Mouse (Mus musculus) brain, embryonic 14.5 days (tissue): ENCODE data around the gene Bcor. TPM values are rescaled to one million over a fixed set of nuclear protein-coding genes. Genes with fewer than 3 reads are reported as not detected.

Source experiments
- DNase-seq: peaks from one replicate; pipeline ENCODE4 v3.0.0-alpha.2; 2011; ENCODE audit warnings: low read depth
- CTCF ChIP-seq: fragments of 200-500 bp; IDR thresholded peaks from 2 replicates; pipeline ENCODE4 v1.5.1; 2012; ENCODE audit warnings: inconsistent platforms, mild to moderate bottlenecking, moderate library complexity, borderline replicate concordance; ENCODE audit not compliant: insufficient read depth, insufficient read length; ENCODE audit errors: extremely low read depth
- POLR2A ChIP-seq: fragments of 200-500 bp; IDR thresholded peaks from 2 replicates; pipeline ENCODE4 v1.6.1; 2012; ENCODE audit warnings: mild to moderate bottlenecking, inconsistent platforms, borderline replicate concordance; ENCODE audit not compliant: poor library complexity, insufficient read depth, insufficient read length, severe bottlenecking; ENCODE audit errors: extremely low read depth
- polyA plus RNA-seq: library from polyadenylated mRNA; depleted of rRNA; stranded (reverse); fragments of >200 nt; gene quantifications from 2 replicates; pipeline ENCODE4 v1.2.3, GENCODE M21; 2012

Gene Bcor
- polyA plus RNA-seq, 1 experiment, result 29.3 TPM

- TF ChIP-seq POLR2A (no peak), CTCF (no peak)
These were observed 17.3 kb downstream of the Bcor start for GRCm38 (mm10) chrX:12142832-12143231.

GRCm38 (mm10) chrX:12140086-12140740, 19.9 kb downstream of the Bcor start:
- no peak for DNase-seq
- TF ChIP-seq POLR2A (no peak), CTCF (no peak)

More at GRCm38 (mm10) chrX:12142832-12143231, 17.3 kb downstream of the Bcor start:
- no peak for DNase-seq

- TF ChIP-seq POLR2A, result no peak
- TF ChIP-seq CTCF, result no peak
- no peak for DNase-seq
These were observed 21.9 kb downstream of the Bcor start for GRCm38 (mm10) chrX:12138266-12138665.

- TF ChIP-seq POLR2A (no peak), CTCF (no peak)
- peak; percentile 68 for DNase-seq
These were observed 23.0 kb downstream of the Bcor start for GRCm38 (mm10) chrX:12137121-12137521.

GRCm38 (mm10) chrX:12136261-12137101, 23.7 kb downstream of the Bcor start:
- TF ChIP-seq CTCF (no peak), POLR2A (no peak)
- peak; percentile 70 for DNase-seq

DNA sequence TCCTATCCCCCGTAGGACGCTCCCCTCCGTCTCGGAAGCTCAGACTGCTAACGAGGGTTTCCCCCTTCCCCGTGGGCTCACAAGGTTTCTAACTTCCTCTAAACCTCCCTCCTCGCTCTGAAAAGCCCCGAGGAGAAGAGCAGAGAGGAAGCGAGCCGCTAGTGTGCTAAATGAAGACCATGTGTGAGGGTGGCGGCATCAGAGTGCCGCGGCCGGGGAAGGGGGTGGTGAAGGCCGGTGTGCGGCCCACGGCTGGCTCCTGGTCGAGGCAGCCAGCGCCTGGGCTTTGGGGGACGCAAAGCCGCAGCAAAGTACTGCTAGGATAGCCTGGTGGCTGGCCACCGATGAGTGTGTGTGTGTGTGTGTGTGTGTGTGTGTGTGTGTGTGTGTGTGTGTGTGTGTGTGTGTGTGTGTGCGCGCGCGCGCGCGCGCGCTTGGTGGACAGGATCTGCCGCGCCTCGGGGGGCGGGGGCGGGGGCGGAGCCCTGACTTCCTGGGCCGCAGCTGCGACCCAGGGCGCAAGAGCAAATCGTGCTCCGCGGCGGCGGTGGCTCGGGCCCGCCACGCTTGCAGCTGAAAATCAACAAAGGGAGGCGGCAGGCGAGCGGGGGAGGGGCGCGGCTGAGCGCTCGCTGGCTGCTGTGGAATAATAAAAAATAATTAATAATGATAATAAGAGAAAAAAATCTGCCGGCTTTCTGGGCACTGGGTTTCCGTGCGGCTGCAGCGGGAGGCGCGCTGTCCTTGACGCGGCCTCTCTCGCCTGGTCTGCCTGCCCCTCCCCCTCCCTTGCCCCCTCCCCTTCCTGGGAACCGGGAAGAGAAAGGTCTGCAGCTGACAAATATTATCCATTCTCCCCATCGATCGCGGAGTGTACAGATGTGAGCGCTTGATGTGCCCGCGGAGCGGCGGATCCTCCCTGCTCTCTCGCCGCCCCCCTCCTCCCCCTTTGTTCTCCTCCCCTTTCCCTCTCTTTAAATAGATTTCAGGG, 24.7 kb downstream of the Bcor start:
- DNase-seq, result peak; percentile 91
- TF ChIP-seq CTCF, result no peak
- TF ChIP-seq POLR2A, result peak; percentile 17; the same call in 1 of the 2 replicates

GRCm38 (mm10) chrX:12134541-12134940, 25.6 kb downstream of the Bcor start:
- DNase-seq, result peak; percentile 71
- TF ChIP-seq CTCF (peak; percentile 37; the same call in 1 of the 2 replicates), POLR2A (no peak)

DNA sequence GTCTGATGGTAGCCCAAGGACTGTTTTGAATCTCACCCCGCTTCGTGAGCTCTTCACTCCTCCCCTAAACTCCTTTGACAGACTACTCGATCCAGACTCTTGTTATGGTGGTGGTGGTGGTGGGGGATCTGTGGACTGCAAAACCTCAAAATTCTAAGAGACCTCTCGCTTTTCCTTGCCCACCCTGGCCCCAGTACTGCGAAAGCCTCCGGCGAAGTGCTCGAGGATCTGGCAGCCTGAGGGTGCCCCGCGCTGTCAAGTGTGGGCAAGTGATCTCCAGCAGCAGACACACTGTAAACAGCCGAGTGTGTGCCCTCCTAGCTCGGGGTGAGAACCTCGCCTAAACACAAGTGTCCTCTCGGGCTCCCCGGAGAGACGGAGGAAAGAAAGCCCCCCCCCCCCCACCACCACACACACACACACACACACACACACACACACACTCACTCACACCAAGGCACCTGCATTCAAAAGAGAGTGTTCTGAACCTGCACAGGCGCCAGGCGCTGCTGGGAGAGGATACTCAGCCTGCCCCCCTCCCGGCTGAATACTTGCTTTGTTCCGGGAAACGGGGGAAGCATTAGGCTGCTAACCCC, 26.2 kb downstream of the Bcor start:
- TF ChIP-seq CTCF (no peak), POLR2A (no peak)
- DNase-seq, result no peak

DNA sequence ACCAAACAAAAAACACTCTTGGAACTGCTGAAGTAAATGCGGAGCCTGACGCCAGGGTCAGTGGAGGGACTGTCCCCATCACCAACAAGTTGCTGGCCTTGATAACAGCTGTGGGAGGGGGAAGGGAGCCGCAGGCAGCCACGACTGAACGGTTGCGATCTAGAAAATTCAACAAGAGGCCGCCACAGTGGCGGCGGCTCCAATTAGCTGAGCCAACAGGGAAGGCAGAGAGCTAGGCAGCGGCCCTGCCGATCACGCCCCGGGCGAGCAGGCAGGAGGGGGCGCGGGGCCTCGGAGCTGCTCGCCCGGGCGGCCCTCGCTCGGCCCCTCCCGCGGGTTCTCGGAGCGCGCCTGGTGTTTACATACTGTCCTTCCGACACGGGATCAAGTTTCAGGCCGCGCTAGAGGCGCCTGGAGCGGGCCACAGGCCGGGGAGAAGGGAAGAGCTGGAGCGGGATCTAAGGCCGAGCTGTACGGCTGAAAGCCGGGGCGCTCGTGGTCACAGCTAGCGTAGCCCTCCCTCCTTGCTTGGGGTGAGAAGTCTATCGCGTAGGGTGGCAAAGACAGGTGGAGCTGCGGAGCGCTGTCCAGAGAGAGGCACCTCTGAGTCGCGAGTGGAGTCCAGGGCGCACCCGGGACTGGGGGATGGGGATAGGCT, 26.8 kb downstream of the Bcor start:
- peak; percentile 80 for DNase-seq
- no peak for TF ChIP-seq POLR2A
- TF ChIP-seq CTCF, result no peak
